ENCODE assay signal across 20 mouse cellular contexts in genomic region chr11:77664046-77664445, GRCm38 (mm10).
"Had no signal": no experiment of that assay in that cellular context is flagged by ENCODE, and none has a peak within 500 bp of the region (broad histone marks: within the 10 kb centered on the region; RNA-seq: fewer than 3 reads in every experiment).

No protein-coding gene starts in this region.

- H3K4me1 ChIP-seq: lung, embryonic 15.5 days; midbrain, embryonic 10.5 days; midbrain, embryonic 12.5 days; neural tube, embryonic 13.5 days; neural tube, embryonic 15.5 days had no signal

- ATAC-seq: midbrain, embryonic 16.5 days had no signal

- H3K4me2 ChIP-seq: lung, embryonic 15.5 days; midbrain, embryonic 12.5 days; neural tube, embryonic 13.5 days; neural tube, embryonic 15.5 days had no signal

- H3K4me3 ChIP-seq: lung, embryonic 15.5 days; midbrain, embryonic 10.5 days; midbrain, embryonic 12.5 days; myocyte; neural tube, embryonic 13.5 days; neural tube, embryonic 15.5 days had no signal

- H3K27ac ChIP-seq: liver, embryonic 14.5 days; lung, embryonic 15.5 days; macrophage; midbrain, embryonic 10.5 days; midbrain, embryonic 12.5 days; neural tube, embryonic 13.5 days; neural tube, embryonic 15.5 days had no signal

- H3K36me3 ChIP-seq: lung, embryonic 15.5 days; midbrain, embryonic 10.5 days; midbrain, embryonic 12.5 days; neural tube, embryonic 13.5 days; neural tube, embryonic 15.5 days had no signal

- H3K9ac ChIP-seq: liver, embryonic 14.5 days; lung, embryonic 15.5 days; midbrain, embryonic 12.5 days; neural tube, embryonic 13.5 days; neural tube, embryonic 15.5 days had no signal

- H3K9me3 ChIP-seq: lung, embryonic 15.5 days; neural tube, embryonic 13.5 days; neural tube, embryonic 15.5 days had no signal

- DNase-seq: lung, adult 2 months; lung, postnatal 10 days; midbrain, embryonic 14.5 days; retina, postnatal 1 day; right cerebral cortex, adult 18-20 months; right cerebral cortex, postnatal 25 days; right cerebral cortex, postnatal 4 days; spleen, adult 18-20 months; thymus, adult 18-20 months; thymus, postnatal 25 days; thymus, postnatal 4 days had no signal

- H3K27me3 ChIP-seq: lung, embryonic 15.5 days; midbrain, embryonic 12.5 days; neural tube, embryonic 13.5 days; neural tube, embryonic 15.5 days had no signal
